Mouse (Mus musculus) liver, embryonic 15.5 days (tissue): Measurements from ENCODE around the gene Mertk. TPM values are rescaled to one million over a fixed set of nuclear protein-coding genes. Genes with fewer than 3 reads are reported as not detected.
A peak's percentile ranks its signal among the peaks of the same experiment; 100 is the strongest.

Experiments
- ATAC-seq: fragments of 200-750 bp; cut with Nextera tagmentation; 2 replicates; pipeline ENCODE4 v1.8.0; 2017; ENCODE audit warnings: moderate number of reproducible peaks, mild to moderate bottlenecking, moderate library complexity; ENCODE audit not compliant: insufficient read depth
- H3K27ac ChIP-seq: fragments of 300-500 bp; sonication (generic); replicated peaks from 2 replicates; pipeline ENCODE4 v1.5.1; 2015; ENCODE audit warnings: mild to moderate bottlenecking, inconsistent platforms
- H3K27me3 ChIP-seq: fragments of 300-500 bp; sonication (generic); 2 replicates; pipeline ENCODE4 v1.6.1; 2015; ENCODE audit warnings: mild to moderate bottlenecking, inconsistent platforms
- H3K36me3 ChIP-seq: fragments of 300-500 bp; sonication (generic); replicated peaks from 2 replicates; pipeline ENCODE4 v1.6.1; 2015; ENCODE audit warnings: moderate library complexity, mild to moderate bottlenecking, inconsistent platforms
- H3K4me1 ChIP-seq: fragments of 300-500 bp; sonication (generic); replicated peaks from 2 replicates; pipeline ENCODE4 v1.6.1; 2015; ENCODE audit warnings: inconsistent platforms
- H3K4me2 ChIP-seq: fragments of 300-500 bp; sonication (generic); 2 replicates; pipeline ENCODE4 v1.6.1; 2015; ENCODE audit warnings: moderate library complexity, mild to moderate bottlenecking, inconsistent platforms
- H3K4me3 ChIP-seq: fragments of 300-500 bp; sonication (generic); replicated peaks from 2 replicates; pipeline ENCODE4 v1.5.1; 2015; ENCODE audit warnings: mild to moderate bottlenecking, inconsistent platforms
- H3K9ac ChIP-seq: fragments of 300-500 bp; sonication (generic); 2 replicates; pipeline ENCODE4 v1.6.1; 2015; ENCODE audit warnings: moderate library complexity, mild to moderate bottlenecking, inconsistent platforms
- H3K9me3 ChIP-seq: fragments of 300-500 bp; sonication (generic); replicated peaks from 2 replicates; pipeline ENCODE4 v1.6.1; 2016; ENCODE audit warnings: inconsistent platforms
- WGBS: fragments of 180-500 bp; shearing (Covaris S2); methylation state at CpG from one replicate; pipeline ENCODE4 v1.1.7; 2015; ENCODE audit warnings: mixed read lengths; ENCODE audit not compliant: insufficient replicate concordance; 5-methylcytosine and 5-hydroxymethylcytosine counted together
- polyA plus RNA-seq: library from polyadenylated mRNA; unstranded; fragments of >200 nt; fragmentation: Nextera tagmentation; extraction: Ambion mirVana; gene quantifications from 2 replicates; pipeline ENCODE4 v1.2.1, GENCODE M21; 2015

Gene Mertk
- polyA plus RNA-seq, 1 experiment from 2014 or later = 5.3 TPM

DNA sequence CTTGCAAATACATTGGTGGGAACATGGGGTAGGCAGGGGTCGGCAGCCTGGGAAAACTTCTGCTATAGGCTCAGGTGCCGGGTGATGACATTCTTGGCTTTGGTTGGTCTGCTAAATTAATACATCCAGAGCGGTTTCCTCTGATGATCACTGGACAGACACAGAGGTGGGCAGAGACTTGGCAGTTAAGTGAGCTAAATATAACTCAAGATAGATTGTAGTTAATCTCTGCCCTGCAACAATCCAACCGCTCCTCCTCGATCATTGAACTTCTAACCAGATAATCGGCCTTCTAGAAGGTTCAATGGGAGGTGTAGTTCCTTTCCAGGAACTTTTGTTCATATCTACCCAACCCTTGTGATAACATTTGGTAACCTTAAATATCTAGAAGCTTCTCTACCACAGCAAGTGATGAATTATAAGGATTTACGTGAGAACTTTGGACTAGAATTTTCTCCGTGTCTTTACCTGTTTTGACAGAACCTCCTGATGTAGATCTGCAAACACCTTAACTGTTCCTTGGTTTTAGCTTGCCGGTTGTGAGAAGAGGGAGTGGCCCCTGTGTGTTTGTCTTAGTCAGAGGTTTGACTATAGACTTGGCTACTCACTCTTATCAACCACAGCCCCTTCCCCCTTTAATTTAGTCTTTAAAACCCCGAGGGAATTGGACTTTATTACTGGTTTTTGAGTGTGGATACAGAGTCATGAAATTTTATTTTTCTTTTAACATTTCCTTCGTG, 92.3 kb downstream of the Mertk start:
- no peak overlapping the region for H3K4me3 ChIP-seq
- H3K27me3 ChIP-seq = no peaks in the 10 kb centered on the region
- WGBS = 47% methylated on average over 11 of the region's 11 CpGs
- no peak for ATAC-seq
- H3K27ac ChIP-seq = no peak overlapping the region
- no peaks in the 10 kb centered on the region for H3K4me1 ChIP-seq
- H3K4me2 ChIP-seq = no peak overlapping the region
- H3K9me3 ChIP-seq = no peaks in the 10 kb centered on the region
- H3K36me3 ChIP-seq = peaks cover 16% of the 10 kb centered on the region; the same call in 1 of the 2 replicates
- H3K9ac ChIP-seq = no peak overlapping the region

DNA sequence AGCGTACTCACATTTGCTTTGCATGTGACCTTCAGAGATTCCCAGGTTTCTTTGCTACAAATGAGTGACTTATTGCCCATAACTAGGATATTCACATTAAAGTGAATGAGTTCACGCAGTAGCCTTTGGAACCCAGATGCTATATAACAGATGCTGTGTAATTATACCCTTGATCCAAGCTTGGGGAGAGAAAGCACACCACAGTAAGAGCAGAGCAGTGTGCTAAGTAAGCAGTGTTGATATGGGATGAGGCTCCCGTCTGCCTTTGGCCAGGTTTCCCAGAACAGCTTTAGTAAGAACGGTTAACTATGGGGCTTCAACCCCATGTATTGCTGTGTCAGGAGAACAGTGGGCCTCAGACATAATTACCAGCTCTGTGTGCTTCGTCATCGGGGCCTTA, 95.2 kb downstream of the Mertk start:
- no peak for ATAC-seq
- Histone ChIP-seq H3K4me2 (no peak overlapping the region), H3K4me3 (no peak overlapping the region), H3K27ac (no peak overlapping the region), H3K36me3 (peaks cover 20% of the 10 kb centered on the region; the same call in 1 of the 2 replicates), H3K9me3 (no peaks in the 10 kb centered on the region), H3K4me1 (no peaks in the 10 kb centered on the region), H3K27me3 (no peaks in the 10 kb centered on the region), H3K9ac (no peak overlapping the region)
- 60% methylated on average over 6 of the region's 6 CpGs for WGBS

DNA sequence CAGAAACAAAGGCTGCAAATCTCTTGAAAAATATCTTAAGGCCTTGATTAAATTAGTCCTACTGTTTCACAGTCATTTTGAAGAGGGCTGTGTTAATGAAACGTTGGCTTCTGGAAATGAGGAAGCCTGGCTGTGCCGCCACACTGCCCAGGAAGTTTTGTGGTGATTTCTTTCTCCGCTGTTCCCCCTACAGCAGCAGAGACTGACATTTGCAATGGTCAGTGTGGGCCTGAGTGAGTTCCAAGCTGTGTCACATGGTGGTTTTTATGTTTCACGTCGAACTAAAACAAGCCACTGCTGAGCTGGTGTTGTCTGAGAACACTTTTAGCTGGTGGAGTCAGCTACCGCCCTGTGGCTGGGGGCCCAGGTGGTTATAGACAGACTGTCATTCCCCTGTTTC, 97.7 kb downstream of the Mertk start:
- H3K27me3 ChIP-seq = no peaks in the 10 kb centered on the region
- no peaks in the 10 kb centered on the region for H3K4me1 ChIP-seq
- no peak overlapping the region for H3K4me2 ChIP-seq
- no peak overlapping the region for H3K4me3 ChIP-seq
- peaks cover 26% of the 10 kb centered on the region for H3K36me3 ChIP-seq
- H3K9me3 ChIP-seq = no peaks in the 10 kb centered on the region
- ATAC-seq = no peak
- 27% methylated on average over 6 of the region's 6 CpGs for WGBS
- no peak overlapping the region for H3K27ac ChIP-seq
- H3K9ac ChIP-seq = no peak overlapping the region

DNA sequence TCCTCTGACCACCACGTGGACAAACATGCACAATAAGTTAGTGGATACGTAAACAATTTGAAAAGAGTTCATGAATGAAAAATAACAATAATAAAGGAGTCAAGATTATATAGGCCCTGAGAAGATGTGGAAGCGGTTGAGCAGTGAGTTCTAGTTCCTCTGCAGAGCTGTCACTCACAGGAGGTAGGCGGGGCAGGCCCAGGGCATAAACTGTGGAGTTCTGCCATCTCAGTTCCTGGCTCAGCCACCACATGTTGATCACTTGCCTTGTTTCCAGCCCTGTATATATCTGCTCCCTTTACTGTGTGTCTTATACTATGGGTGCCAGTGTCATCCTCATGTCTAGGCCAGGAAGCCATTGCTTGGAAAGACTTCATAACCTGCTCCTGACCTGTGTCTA, 104.7 kb downstream of the Mertk start:
- no peaks in the 10 kb centered on the region for H3K27me3 ChIP-seq
- no peak overlapping the region for H3K4me3 ChIP-seq
- 72% methylated on average over 4 of the region's 4 CpGs for WGBS
- no peaks in the 10 kb centered on the region for H3K9me3 ChIP-seq
- H3K27ac ChIP-seq = no peak overlapping the region
- H3K4me1 ChIP-seq = no peaks in the 10 kb centered on the region
- peaks cover 30% of the 10 kb centered on the region for H3K36me3 ChIP-seq
- no peak overlapping the region for H3K4me2 ChIP-seq
- no peak for ATAC-seq
- H3K9ac ChIP-seq = no peak overlapping the region

DNA sequence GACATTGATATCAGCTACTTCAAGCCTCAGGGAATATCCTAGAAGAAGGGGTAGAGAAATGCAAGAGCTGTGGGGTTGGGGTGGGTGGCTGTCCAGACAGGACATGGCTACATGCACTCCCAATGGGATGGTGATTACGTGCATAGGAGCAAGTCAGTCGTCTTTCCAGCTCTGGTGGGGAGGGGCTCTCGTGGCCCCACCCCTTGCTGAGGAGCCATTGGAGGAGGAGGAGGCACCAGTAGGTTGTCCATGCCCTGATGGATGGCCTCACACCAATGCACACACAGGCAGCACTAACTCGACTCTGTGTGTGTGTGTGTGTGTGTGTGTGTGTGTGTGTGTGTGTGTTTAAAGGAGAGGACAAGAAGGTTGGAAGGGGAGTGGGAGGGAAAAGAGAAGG, 106.6 kb downstream of the Mertk start:
- no peaks in the 10 kb centered on the region; the same call in 1 of the 2 replicates for H3K4me1 ChIP-seq
- 53% methylated on average over 4 of the region's 4 CpGs for WGBS
- no peak overlapping the region for H3K27ac ChIP-seq
- no peaks in the 10 kb centered on the region for H3K27me3 ChIP-seq
- ATAC-seq = no peak
- no peak overlapping the region for H3K4me3 ChIP-seq
- H3K9ac ChIP-seq = no peak overlapping the region
- no peak overlapping the region for H3K4me2 ChIP-seq
- H3K36me3 ChIP-seq = peaks cover 17% of the 10 kb centered on the region
- no peaks in the 10 kb centered on the region for H3K9me3 ChIP-seq

DNA sequence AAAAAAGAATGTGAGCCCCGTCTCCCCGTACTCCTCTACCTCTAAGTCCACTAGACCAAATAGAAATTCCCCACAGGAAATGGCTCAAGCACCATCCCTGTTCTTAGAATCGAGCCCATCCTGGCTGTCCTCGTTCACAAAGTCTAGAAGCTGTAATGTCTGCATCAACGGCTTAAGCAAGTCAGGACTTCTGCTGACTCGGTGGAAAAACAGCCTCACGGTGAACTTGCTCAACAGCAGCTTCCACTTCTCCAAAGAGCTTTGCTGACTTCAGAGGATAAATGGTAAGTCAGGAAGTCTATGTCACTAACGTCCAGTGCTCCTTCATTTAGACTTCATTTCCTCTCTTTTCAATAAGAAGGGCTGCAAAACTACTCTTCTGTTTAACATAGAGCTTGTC, 107.8 kb downstream of the Mertk start:
- Histone ChIP-seq H3K27ac (no peak overlapping the region), H3K36me3 (peaks cover 10% of the 10 kb centered on the region), H3K27me3 (no peaks in the 10 kb centered on the region), H3K9ac (no peak overlapping the region), H3K4me2 (no peak overlapping the region), H3K4me1 (no peaks in the 10 kb centered on the region; the same call in 1 of the 2 replicates), H3K4me3 (no peak overlapping the region), H3K9me3 (no peaks in the 10 kb centered on the region)
- 21% methylated on average over 8 of the region's 8 CpGs for WGBS
- ATAC-seq = 0 out of 2 replicates have a peak, but pooled peaks have one; percentile 12

DNA sequence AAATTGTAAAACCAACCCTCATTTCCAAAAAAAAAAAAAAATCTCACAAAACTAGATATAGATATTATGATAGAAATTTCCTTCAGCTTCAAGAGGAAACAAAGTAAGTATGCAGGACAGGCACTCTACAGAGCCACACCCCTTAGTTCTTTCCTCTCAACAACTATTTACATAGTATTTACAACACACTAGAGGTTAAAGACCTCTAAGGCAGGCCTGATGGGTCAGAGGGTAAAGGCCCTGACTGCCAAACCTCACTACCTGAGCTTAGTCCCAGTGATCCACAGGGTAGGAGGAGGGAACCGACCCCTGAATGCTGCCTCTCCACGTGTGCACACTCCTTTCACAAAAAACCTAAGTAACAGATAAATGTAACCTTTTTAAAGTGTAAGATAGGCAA, 114.0 kb downstream of the Mertk start:
- 32% methylated on average over 2 of the region's 2 CpGs for WGBS
- no peak overlapping the region for H3K27ac ChIP-seq
- no peak overlapping the region for H3K4me3 ChIP-seq
- H3K4me1 ChIP-seq = peaks cover 11% of the 10 kb centered on the region
- H3K36me3 ChIP-seq = no peaks in the 10 kb centered on the region
- H3K4me2 ChIP-seq = no peak overlapping the region
- H3K27me3 ChIP-seq = peaks cover 11% of the 10 kb centered on the region
- no peak overlapping the region for H3K9ac ChIP-seq
- no peak for ATAC-seq
- no peaks in the 10 kb centered on the region for H3K9me3 ChIP-seq

DNA sequence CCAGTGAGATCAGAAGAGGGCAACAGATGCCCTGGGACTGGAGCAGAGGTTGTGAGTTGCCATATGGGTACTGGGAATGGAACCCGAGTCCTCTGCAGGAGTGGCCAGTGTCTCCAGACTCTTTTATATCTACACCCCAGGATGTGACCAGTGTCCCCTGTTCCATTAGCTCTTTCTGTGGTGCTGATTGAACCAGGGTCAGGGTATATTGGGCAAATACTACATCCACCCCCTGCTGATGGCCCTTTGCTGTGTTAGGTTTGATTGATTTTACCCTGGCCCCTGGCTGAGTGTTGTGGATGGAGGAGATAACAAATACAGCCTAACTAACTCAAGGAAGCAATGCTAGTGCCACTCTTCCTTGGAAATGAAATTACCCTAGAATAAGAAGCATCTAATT, 117.6 kb downstream of the Mertk start:
- H3K4me3 ChIP-seq = no peak overlapping the region
- ATAC-seq = no peak
- no peaks in the 10 kb centered on the region for H3K36me3 ChIP-seq
- peaks cover 11% of the 10 kb centered on the region for H3K27me3 ChIP-seq
- H3K4me1 ChIP-seq = peaks cover 29% of the 10 kb centered on the region
- H3K9me3 ChIP-seq = no peaks in the 10 kb centered on the region
- no peak overlapping the region for H3K4me2 ChIP-seq
- no peak overlapping the region for H3K27ac ChIP-seq
- no peak overlapping the region for H3K9ac ChIP-seq
- 76% methylated on average over 1 of the region's 1 CpGs for WGBS

DNA sequence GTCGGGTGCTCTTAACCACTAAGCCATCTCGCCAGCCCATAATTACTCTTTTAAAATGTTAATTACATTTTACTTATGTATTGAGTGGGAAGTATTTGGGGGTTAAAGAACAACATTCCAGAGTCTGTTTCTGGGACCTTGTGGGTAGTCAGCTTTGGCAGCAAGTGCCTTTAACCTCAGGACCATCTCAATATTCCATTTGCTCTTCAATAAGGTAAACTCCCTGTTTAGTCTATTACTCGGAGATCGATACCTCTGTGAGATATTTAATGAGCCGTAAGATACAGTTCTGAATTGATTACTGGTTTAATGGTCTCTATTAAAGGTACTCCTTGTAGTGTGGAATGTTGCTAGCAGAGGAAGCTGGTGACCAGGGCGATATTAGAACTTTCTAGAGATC, 118.2 kb downstream of the Mertk start:
- ATAC-seq = no peak
- H3K9ac ChIP-seq = peak overlapping the region; percentile 28; the same call in 1 of the 2 replicates
- 0 out of 2 replicates have a peak overlapping the region, but pooled peaks have one; percentile 6 for H3K27ac ChIP-seq
- H3K4me3 ChIP-seq = peak overlapping the region; percentile 92
- peaks cover 11% of the 10 kb centered on the region for H3K27me3 ChIP-seq
- WGBS = 47% methylated on average over 6 of the region's 6 CpGs
- no peaks in the 10 kb centered on the region for H3K36me3 ChIP-seq
- H3K4me2 ChIP-seq = peak overlapping the region; percentile 80
- H3K9me3 ChIP-seq = no peaks in the 10 kb centered on the region
- peaks cover 29% of the 10 kb centered on the region for H3K4me1 ChIP-seq

DNA sequence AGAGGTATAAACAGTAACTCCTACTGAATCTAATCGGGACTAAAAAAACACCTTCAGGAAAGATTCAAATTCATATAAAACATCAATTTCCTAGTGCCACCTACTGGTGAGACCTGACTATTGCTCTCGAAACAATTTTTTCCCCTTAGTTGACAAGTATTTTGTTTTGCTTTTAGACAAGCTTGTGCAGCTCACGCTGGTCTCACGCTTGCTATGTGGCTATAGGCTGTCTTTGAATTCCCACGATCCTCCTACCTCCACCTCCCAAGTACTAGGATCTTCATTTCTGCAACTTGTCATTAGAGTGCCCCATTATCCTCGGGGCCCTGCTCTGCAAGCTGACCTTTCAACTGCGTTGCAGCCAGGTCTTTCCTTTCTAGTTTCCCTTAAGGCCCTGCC, 118.6 kb downstream of the Mertk start:
- peak overlapping the region; percentile 80 for H3K4me2 ChIP-seq
- peak; percentile 16 for ATAC-seq
- peak overlapping the region; percentile 91 for H3K27ac ChIP-seq
- H3K27me3 ChIP-seq = peaks cover 11% of the 10 kb centered on the region
- peak overlapping the region; percentile 28 for H3K9ac ChIP-seq
- H3K36me3 ChIP-seq = no peaks in the 10 kb centered on the region
- no peaks in the 10 kb centered on the region for H3K9me3 ChIP-seq
- H3K4me1 ChIP-seq = peaks cover 29% of the 10 kb centered on the region
- under 1% methylated on average over 7 of the region's 7 CpGs for whole genome bisulfite sequencing
- H3K4me3 ChIP-seq = peak overlapping the region; percentile 92

DNA sequence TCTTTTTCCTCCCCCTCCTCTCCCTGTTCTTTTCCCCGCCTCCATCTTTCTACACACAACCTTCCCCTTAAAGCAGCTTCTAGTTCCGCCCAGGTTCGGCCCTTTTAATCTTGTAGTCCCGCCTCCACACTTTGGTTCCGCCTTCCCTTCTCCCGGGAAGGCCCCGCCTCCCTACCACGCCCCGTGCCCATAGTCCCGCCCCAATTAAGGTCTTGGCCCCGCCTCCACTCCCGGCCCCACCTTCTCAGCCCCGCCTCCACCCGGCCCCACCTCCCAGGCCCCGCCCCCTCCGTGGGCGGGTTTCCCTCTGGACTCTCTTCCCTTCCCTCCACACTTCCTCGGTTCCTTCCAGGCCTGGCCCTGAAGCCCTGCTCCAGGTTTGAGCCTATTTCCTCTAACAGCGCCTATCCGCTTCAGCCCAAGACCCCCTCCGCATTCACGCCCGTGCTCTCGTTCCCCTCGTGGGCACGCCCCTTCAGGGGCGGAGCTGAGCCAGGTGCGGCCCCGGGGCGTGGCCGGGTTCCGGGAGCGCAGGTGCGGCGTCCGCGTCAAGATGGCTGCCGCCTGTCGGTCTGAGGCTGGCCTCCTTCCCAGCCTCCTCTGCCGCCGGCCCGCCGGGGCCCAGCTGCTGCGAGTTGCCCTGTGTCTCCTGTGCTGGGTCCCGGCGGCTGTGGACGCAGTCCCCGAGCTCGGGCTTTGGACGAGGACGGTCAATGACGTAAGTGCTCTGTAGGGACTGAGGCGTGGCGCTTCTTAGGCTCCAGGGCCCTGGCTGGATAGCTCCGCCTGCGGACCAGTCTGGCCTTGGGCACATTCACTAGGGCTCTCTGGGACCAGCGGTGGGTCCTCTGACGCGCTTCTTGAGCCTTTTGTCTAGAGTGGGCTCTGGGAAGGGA, 119.3 kb downstream of the Mertk start, which contains the start of gene Tmem87b:
Gene Tmem87b, plus strand, starts transcription at position 333 of the 896 bp plus-strand sequence.
- under 1% methylated on average over 59 of the region's 59 CpGs for WGBS
- Histone ChIP-seq H3K4me1 (peaks cover 29% of the 10 kb centered on the region), H3K9me3 (no peaks in the 10 kb centered on the region), H3K4me2 (peak within 1 kb of the TSS; percentile 80), H3K4me3 (peak within 1 kb of the TSS; percentile 92), H3K27ac (peak within 1 kb of the TSS; percentile 91), H3K36me3 (no peaks in the 10 kb centered on the region), H3K27me3 (peaks cover 11% of the 10 kb centered on the region), H3K9ac (peak within 1 kb of the TSS; percentile 71)
- ATAC-seq = peak; percentile 88
